Mouse (Mus musculus) adrenal gland, postnatal 14 days (tissue): ENCODE data around the gene Ppm1m. TPM values are rescaled to one million over a fixed set of nuclear protein-coding genes. Genes with fewer than 3 reads are reported as not detected.
"Not testable (repeated sequence)": the region's sequence is repeated elsewhere in the genome, so short reads cannot be mapped to it uniquely, and the experiment has no call there.

Experiments used
- DNase-seq: peaks from one replicate; pipeline ENCODE4 v3.0.0; 2021; ENCODE audit warnings: mixed read lengths
- total RNA-seq: library from RNA; stranded (reverse); gene quantifications from 2 replicates; pipeline ENCODE4 v1.2.3, GENCODE M21; 2021

Ppm1m gene
- total RNA-seq, 1 experiment from 2014 or later = 136 TPM

DNA sequence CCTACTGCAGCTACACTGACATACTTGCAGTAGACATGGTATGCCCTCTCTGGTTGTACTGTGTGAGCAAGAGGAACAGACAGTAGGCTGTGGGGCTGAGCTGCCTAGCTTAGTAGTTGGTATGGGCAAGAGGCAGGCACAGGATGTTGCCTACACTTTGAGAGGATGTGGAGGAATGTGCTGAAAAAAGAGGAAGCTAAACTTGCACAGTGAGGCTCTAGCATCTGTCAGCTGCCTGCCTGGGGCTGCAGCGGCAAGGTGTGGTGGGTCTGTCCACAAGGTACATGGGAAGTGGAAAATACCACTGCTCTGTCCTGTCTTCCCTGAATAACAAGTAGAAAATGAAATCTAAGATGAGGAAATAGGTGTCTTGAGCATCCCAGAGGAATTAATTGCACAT lies 6.5 kb downstream of the Ppm1m start:
- DNase-seq = no peak

DNA sequence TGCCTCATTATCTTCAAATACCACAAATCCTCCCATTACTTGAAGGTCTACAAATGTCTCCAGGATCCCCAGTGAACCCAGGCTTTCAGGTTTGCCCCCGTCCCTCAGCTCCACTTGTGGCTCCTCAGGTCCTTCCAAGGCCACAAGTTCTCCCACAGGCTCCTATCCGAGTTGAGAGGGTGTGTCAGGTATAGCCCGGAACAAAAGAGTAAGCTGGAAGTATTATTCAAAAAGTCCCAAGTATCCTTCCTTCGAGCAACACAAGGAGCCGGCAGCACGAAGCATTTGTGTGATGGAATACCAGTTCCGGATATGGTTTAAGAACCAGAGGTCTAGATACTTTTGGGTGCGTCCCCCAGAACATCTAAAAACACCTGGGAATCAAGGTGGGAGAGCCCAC lies 7.5 kb downstream of the Ppm1m start:
- DNase-seq = no peak

DNA sequence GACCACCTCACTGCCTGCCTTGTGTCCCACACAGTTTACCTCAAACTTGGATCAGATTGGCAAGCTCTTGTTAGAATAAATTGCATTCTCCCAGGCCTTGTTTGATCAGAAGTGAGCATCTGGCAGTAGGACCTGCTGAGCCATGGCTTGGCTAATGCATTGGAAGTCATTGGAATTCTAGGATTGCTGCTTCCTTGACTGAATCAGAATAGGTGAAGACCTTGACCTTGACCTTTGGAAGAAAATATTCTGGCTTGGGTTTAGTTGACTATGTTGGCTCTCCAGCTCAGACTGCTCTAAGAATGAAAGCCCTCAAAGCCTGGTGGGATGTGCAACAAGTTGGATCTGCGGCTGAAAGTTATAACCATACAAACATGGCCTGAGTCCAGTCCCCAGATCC lies 8.2 kb downstream of the Ppm1m start:
- DNase-seq = peak; percentile 29

DNA sequence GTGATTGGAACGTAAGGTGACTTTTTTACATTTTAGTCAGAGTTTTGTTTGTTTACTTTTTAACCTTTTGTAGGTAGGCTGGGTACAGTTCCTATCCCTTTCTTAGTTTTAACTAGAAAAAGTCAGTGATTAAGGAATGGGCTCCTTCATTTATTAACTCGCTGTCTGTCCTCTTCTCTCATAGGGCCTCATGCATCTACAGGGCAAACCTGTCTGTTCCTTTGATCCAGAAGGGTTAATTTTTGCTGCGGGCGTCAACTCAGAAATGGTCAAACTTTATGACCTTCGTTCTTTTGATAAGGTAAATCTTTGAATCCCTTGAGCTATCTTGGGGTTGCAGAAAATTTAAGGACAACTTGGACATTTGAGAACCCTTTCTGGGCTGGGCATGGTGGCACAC lies 15.6 kb downstream of the Ppm1m start:
- no peak for DNase-seq

DNA sequence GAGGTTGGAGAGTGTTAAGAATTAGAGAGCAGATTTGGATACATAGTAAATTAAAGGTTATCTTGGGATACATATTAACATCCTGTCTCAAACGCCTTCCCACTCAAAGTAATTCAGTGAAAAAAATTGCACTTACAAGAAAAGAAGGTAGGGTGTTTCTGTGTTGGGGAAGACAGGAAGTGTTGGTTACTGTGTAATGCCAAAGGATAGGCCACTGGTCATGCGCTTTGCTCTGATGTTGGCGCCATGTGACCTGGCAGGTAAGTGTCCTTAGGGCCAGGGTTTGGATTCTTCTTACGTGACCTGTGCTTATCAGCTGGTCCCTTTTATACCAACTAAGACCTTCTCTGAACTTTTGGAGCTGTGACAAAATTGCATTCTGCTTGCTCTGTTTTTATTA lies 17.4 kb downstream of the Ppm1m start:
- no peak for DNase-seq

- DNase-seq = no peak
Measured at GRCm38 (mm10) chr9:106179964-106180363, 19.6 kb downstream of the Ppm1m start.

GRCm38 (mm10) chr9:106179454-106179853 lies 20.1 kb downstream of the Ppm1m start:
- no peak for DNase-seq

- no peak for DNase-seq
Measured at GRCm38 (mm10) chr9:106177799-106178198, 21.7 kb downstream of the Ppm1m start.

DNA sequence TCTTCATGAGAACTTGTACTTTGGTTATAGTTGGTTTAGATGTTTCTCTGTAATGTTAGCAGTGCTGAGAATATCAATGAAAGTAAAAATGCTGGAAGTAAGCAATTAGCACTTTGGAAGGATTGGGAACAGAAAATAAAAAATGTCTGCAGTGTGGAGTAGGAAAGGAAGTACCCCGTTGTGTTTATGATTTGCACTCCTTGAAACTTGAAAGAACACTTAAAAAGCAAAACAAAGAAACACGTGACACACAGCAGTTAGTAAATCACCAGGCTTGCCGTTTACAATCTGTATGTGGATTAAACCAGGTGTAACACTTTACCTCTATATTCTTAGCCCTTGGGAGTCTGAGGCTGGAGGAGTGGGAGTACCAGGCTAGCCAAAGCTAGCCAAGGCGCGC lies 22.8 kb downstream of the Ppm1m start:
- no peak for DNase-seq

DNA sequence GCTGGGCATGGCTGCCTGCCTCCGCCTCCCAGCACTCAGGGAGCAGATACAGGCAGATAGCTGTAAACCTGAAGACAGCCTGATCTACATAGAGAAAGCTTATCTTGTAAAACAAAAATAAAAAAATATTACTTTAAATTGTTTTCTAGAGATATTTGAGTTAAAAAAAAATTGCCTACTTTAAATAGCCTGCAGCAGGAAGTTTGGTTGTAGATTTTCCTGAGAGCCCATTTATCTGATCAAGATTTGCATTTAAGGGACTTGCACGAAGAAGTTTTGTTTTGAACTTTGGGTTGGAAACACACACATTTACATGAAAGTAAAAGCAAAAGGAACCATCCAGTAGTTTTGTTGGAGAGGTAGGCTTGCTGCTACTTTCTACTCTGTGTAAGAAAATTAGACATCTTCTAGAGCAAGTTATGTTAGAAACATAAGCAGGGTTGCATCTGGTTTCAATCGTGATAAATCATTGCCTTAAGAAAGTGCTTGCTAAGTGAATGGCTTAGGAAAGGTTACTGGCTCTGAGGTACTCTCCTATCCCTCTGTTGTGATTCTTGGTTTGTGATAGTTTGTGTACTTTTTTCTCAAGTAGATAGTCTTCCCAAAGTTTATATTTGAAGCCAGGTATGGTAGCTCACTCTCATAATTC lies 23.9 kb downstream of the Ppm1m start:
- DNase-seq = no peak

- no peak for DNase-seq
Measured at GRCm38 (mm10) chr9:106173363-106173762, 26.2 kb downstream of the Ppm1m start.

GRCm38 (mm10) chr9:106172527-106172926 lies 27.0 kb downstream of the Ppm1m start:
- DNase-seq = no peak

DNA sequence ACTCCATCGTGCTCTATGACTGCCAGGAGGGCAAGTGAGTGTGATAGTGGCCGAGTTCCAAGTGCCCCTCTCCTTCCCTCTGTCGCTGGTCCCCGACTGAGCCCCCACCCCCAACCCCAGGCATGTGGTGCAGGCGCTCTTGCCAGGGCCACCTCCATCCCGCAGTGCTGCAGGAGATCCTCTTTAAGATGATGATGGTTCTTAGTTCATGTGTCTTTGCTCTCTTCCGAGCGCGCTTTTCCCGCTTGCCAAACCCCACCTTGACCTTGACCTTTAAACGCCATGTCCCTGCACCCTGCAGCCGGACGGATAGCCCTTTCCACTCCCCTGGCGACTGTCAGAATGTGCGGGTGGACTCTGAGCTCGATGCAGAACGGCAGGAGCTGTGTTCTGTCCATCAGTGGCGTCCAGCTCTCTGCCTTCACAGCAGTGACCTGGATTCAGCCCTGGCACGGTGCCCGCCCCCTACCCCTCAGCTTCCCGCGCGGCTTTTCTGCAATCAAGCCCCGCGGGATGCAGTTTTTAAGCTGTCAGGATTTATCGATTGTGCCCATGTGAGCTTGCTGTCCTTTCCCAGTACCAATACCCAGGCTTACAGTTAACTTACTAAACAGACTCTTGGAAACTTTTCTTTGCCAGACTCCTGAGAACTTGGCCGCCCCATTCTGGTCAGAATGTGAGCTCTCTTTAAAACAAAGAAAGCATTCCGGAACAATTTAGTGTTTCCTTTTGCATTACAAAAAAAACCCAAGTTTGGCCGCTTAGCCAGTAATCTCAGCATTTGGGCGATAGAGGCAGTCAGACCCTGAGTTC lies 28.0 kb downstream of the Ppm1m start:
- peak; percentile 89 for DNase-seq

GRCm38 (mm10) chr9:106170556-106171345 lies 28.8 kb downstream of the Ppm1m start, which contains the start of gene Wdr82:
Wdr82 (plus strand) TSS chr9:106170928.
- peak; percentile 97 for DNase-seq

GRCm38 (mm10) chr9:106169917-106170316 lies 29.6 kb downstream of the Ppm1m start:
- no peak for DNase-seq

- not testable (repeated sequence) for DNase-seq
Measured at GRCm38 (mm10) chr9:106169006-106169405, 30.5 kb downstream of the Ppm1m start.

- DNase-seq = no peak
Measured at GRCm38 (mm10) chr9:106167703-106168102, 31.8 kb downstream of the Ppm1m start.

GRCm38 (mm10) chr9:106167241-106167640 lies 32.3 kb downstream of the Ppm1m start:
- no peak for DNase-seq

GRCm38 (mm10) chr9:106166709-106167108 lies 32.8 kb downstream of the Ppm1m start:
- DNase-seq = no peak

GRCm38 (mm10) chr9:106160426-106160825 lies 39.1 kb downstream of the Ppm1m start:
- DNase-seq = no peak

GRCm38 (mm10) chr9:106159784-106160301 lies 39.7 kb downstream of the Ppm1m start:
- peak; percentile 98 for DNase-seq

DNA sequence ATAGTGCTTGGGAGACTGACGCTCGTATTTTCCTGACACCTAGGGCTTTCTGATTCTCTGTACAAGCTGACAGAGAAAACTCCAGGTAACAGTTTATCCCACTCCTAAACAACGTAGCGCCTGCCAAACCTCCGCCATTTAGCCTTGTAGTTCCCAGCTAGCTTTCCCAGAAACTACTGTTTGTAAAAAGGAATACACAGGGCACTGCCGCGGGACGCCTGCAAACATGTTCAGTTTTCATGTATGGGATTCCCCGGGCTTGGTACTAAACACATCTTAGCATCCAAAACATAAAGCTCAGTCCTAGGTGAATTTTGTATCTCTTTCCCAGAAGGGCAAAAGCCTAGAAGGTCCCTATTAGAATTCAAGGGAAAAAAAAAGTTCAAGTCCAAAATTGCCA lies 40.3 kb downstream of the Ppm1m start:
- no peak for DNase-seq

DNA sequence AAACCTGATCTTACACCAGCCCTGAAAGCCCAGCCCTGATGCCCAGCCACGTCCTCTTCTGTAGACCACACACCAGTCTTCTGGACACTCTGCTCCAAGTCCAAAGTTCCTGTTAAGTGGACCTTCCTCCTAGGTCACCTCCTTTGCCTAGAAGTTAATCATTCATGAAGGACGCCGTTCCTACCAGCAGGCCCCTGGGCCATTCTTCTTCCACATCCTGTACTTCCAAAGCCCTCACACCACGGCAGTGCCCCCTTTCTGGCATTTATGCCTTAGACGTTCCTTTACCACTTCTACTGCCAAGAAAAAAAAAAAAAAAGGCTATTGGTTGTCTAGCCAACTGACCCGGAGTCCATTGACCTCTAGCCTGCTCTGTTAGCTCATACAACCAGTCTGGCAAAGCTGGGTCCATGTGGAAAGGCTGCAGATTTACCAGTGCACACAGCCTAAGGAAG lies 41.5 kb downstream of the Ppm1m start, which contains the start of gene Glyctk:
Gene Glyctk, minus strand, starts transcription at position 102 of the 455 bp plus-strand sequence.
- no peak for DNase-seq
